Mouse (Mus musculus) lung, embryonic 14.5 days (tissue): Measurements from ENCODE around the gene Nrg4. TPM values are rescaled to one million over a fixed set of nuclear protein-coding genes. Genes with fewer than 3 reads are reported as not detected.
A peak's percentile ranks its signal among the peaks of the same experiment; 100 is the strongest.

Experiments
- ATAC-seq: fragments of 200-750 bp; cut with Nextera tagmentation; 2 replicates; pipeline ENCODE4 v1.8.0; 2017; ENCODE audit warnings: mild to moderate bottlenecking, moderate TSS enrichment, moderate library complexity; ENCODE audit not compliant: insufficient read depth
- DNase-seq: peaks from one replicate; pipeline ENCODE4 v3.0.0-alpha.2; 2015
- H3K27ac ChIP-seq: fragments of 300-500 bp; sonication (generic); 2 replicates; pipeline ENCODE4 v1.5.1; 2014; ENCODE audit warnings: low read depth, mild to moderate bottlenecking, moderate library complexity
- H3K27me3 ChIP-seq: fragments of 300-500 bp; sonication (generic); 2 replicates; pipeline ENCODE4 v1.6.1; 2014; ENCODE audit warnings: low read length, control low read depth; ENCODE audit not compliant: insufficient read depth
- H3K36me3 ChIP-seq: fragments of 300-500 bp; sonication (generic); 2 replicates; pipeline ENCODE4 v1.6.1; 2014; ENCODE audit warnings: control low read depth; ENCODE audit not compliant: insufficient read depth
- H3K4me1 ChIP-seq: fragments of 300-500 bp; sonication (generic); 2 replicates; pipeline ENCODE4 v1.6.1; 2014; ENCODE audit warnings: antibody characterized with exemption, control low read depth; ENCODE audit not compliant: insufficient read depth
- H3K4me2 ChIP-seq: fragments of 300-500 bp; sonication (generic); 2 replicates; pipeline ENCODE4 v1.6.1; 2014; ENCODE audit warnings: mild to moderate bottlenecking
- H3K4me3 ChIP-seq: fragments of 300-500 bp; sonication (generic); 2 replicates; pipeline ENCODE4 v1.5.1; 2014; ENCODE audit warnings: low read depth, low read length
- H3K9ac ChIP-seq: fragments of 300-500 bp; sonication (generic); 2 replicates; pipeline ENCODE4 v1.6.1; 2014
- H3K9me3 ChIP-seq: fragments of 300-500 bp; sonication (generic); 2 replicates; pipeline ENCODE4 v1.6.1; 2016; ENCODE audit warnings: low read depth, low read length, control low read depth
- CTCF ChIP-seq: IDR thresholded peaks from 2 replicates; pipeline ENCODE4 v1.5.1; 2016; ENCODE audit warnings: antibody characterized with exemption, low read depth
- WGBS: fragments of 180-500 bp; shearing (Covaris S2); extraction: QIAGEN DNeasy Blood & Tissue Kit; methylation state at CpG from one replicate; pipeline ENCODE4 v1.1.7; 2014; 5-methylcytosine and 5-hydroxymethylcytosine counted together
- polyA plus RNA-seq: library from polyadenylated mRNA; unstranded; fragments of >200 nt; fragmentation: Nextera tagmentation; extraction: Ambion mirVana; gene quantifications from 2 replicates; pipeline ENCODE4 v1.2.1, GENCODE M21; 2014

Nrg4 gene
- polyA plus RNA-seq, 1 experiment from 2014 or later, result 1.4 TPM

- no peak overlapping the region for H3K4me2 ChIP-seq
- H3K27ac ChIP-seq, result no peak overlapping the region
- DNase-seq, result no peak
- no peak for ATAC-seq
- no peaks in the 10 kb centered on the region for H3K27me3 ChIP-seq
- H3K9me3 ChIP-seq, result no peaks in the 10 kb centered on the region
- no peaks in the 10 kb centered on the region for H3K36me3 ChIP-seq
- H3K4me3 ChIP-seq, result no peak overlapping the region
- no peak for TF ChIP-seq CTCF
- H3K4me1 ChIP-seq, result no peaks in the 10 kb centered on the region
- WGBS, result 79% methylated on average over 1 of the region's 1 CpGs
- H3K9ac ChIP-seq, result no peak overlapping the region
These were observed 30.5 kb upstream of the Nrg4 start for GRCm38 (mm10) chr9:55357164-55357563.

- no peak overlapping the region for H3K27ac ChIP-seq
- no peaks in the 10 kb centered on the region for H3K9me3 ChIP-seq
- no peak for TF ChIP-seq CTCF
- 57% methylated on average over 8 of the region's 8 CpGs for WGBS
- ATAC-seq (no peak), DNase-seq (no peak)
- no peaks in the 10 kb centered on the region for H3K27me3 ChIP-seq
- H3K36me3 ChIP-seq, result no peaks in the 10 kb centered on the region
- H3K4me1 ChIP-seq, result no peaks in the 10 kb centered on the region
- no peak overlapping the region for H3K9ac ChIP-seq
- H3K4me2 ChIP-seq, result no peak overlapping the region
- H3K4me3 ChIP-seq, result no peak overlapping the region
These were observed 28.7 kb upstream of the Nrg4 start for GRCm38 (mm10) chr9:55355270-55355834.

GRCm38 (mm10) chr9:55354686-55355085 is 28.0 kb upstream of the Nrg4 start:
- no peaks in the 10 kb centered on the region for H3K36me3 ChIP-seq
- 57% methylated on average over 3 of the region's 3 CpGs for WGBS
- ATAC-seq (no peak), DNase-seq (no peak)
- no peak overlapping the region for H3K9ac ChIP-seq
- no peak overlapping the region for H3K27ac ChIP-seq
- no peak overlapping the region for H3K4me2 ChIP-seq
- H3K9me3 ChIP-seq, result no peaks in the 10 kb centered on the region
- H3K4me3 ChIP-seq, result no peak overlapping the region
- no peak for TF ChIP-seq CTCF
- no peaks in the 10 kb centered on the region for H3K27me3 ChIP-seq
- H3K4me1 ChIP-seq, result no peaks in the 10 kb centered on the region

GRCm38 (mm10) chr9:55348664-55349063 is 22.0 kb upstream of the Nrg4 start:
- 72% methylated on average over 3 of the region's 3 CpGs for WGBS
- TF ChIP-seq CTCF, result no peak

GRCm38 (mm10) chr9:55345332-55345731 is 18.7 kb upstream of the Nrg4 start:
- H3K9ac ChIP-seq, result no peak overlapping the region
- DNase-seq (no peak), ATAC-seq (no peak)
- no peaks in the 10 kb centered on the region for H3K4me1 ChIP-seq
- 84% methylated on average over 7 of the region's 7 CpGs for WGBS
- H3K9me3 ChIP-seq, result no peaks in the 10 kb centered on the region
- no peak overlapping the region for H3K27ac ChIP-seq
- H3K27me3 ChIP-seq, result no peaks in the 10 kb centered on the region
- H3K36me3 ChIP-seq, result no peaks in the 10 kb centered on the region
- no peak overlapping the region for H3K4me3 ChIP-seq
- no peak overlapping the region for H3K4me2 ChIP-seq
- TF ChIP-seq CTCF, result no peak

More at GRCm38 (mm10) chr9:55348664-55349063, 22.0 kb upstream of the Nrg4 start:
- ATAC-seq (no peak), DNase-seq (no peak)
- Histone ChIP-seq H3K27me3 (no peaks in the 10 kb centered on the region), H3K27ac (no peak overlapping the region), H3K4me3 (no peak overlapping the region), H3K36me3 (no peaks in the 10 kb centered on the region), H3K9me3 (no peaks in the 10 kb centered on the region), H3K4me1 (no peaks in the 10 kb centered on the region), H3K4me2 (no peak overlapping the region), H3K9ac (no peak overlapping the region)

- no peak for DNase-seq
- ATAC-seq, result no peak
- H3K27ac ChIP-seq, result no peak overlapping the region
- TF ChIP-seq CTCF, result no peak
- H3K27me3 ChIP-seq, result no peaks in the 10 kb centered on the region
- no peaks in the 10 kb centered on the region for H3K9me3 ChIP-seq
- no peaks in the 10 kb centered on the region for H3K36me3 ChIP-seq
- H3K4me1 ChIP-seq, result no peaks in the 10 kb centered on the region
- H3K9ac ChIP-seq, result no peak overlapping the region
- no peak overlapping the region for H3K4me3 ChIP-seq
- WGBS, result 66% methylated on average over 7 of the region's 7 CpGs
- no peak overlapping the region for H3K4me2 ChIP-seq
These were observed 17.5 kb upstream of the Nrg4 start for GRCm38 (mm10) chr9:55344165-55344564.

GRCm38 (mm10) chr9:55332949-55333348 is 6.3 kb upstream of the Nrg4 start:
- Histone ChIP-seq H3K4me1 (no peaks in the 10 kb centered on the region), H3K27me3 (peaks cover 11% of the 10 kb centered on the region), H3K36me3 (no peaks in the 10 kb centered on the region), H3K9ac (no peak overlapping the region), H3K4me2 (no peak overlapping the region), H3K27ac (no peak overlapping the region), H3K9me3 (no peaks in the 10 kb centered on the region), H3K4me3 (no peak overlapping the region)
- 26% methylated on average over 7 of the region's 7 CpGs for WGBS
- DNase-seq, result peak; percentile 39
- no peak for ATAC-seq
- peak; percentile 31; the same call in 1 of the 2 replicates for TF ChIP-seq CTCF
